Mouse (Mus musculus): Measurements from ENCODE around the gene Etv4. TPM values are rescaled to one million over a fixed set of nuclear protein-coding genes. Genes with fewer than 3 reads are reported as not detected.
A peak's percentile ranks its signal among the peaks of the same experiment; 100 is the strongest.

Etv4 gene
- polyA plus RNA-seq, 1 experiment = 1.9 TPM

DNA sequence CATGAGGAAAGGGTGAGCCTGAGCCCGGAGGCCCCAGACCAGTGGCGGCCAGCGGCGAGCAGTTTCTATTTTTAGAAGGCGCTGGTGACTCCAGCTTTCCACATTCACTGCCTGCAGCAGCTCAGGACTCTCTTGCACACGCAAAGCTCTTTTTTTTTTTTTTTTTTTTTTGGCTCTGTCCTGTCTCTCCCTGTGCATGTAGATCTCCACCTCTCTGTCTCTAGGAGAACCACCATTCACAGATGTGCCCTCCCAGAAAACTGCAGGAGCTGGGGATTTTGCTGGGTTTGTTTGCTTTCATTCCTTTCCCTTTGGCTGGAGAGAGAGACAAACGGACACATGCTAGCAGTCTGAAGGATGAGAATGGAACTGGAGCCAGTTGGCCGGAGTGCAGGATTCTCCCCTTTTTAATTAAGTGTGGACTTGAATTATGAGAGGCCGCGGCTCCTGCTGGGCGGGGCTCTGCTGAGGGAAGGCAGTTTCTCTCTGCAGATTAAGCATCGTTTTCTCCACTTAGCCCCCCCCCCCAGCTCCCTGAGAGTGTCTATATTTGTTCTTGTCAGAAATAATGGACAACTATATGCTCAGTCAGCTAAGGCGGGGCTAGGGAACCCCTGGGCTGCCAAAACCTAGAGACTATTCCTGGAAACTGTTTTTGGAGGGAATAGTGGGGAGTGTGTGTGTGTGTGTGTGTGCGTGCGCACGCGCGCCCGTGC, 5.8 kb upstream of the Etv4 start:
- H3K27ac ChIP-seq (ENCODE audit: control insufficient read depth, insufficient read depth, low read length) = no peak overlapping the region
- WGBS = 53% methylated on average over 19 of the region's 19 CpGs
- no peak for DNase-seq
- H3K4me3 ChIP-seq (ENCODE audit: control insufficient read depth, insufficient read depth, low read length) = no peak overlapping the region
- no peaks in the 10 kb centered on the region for H3K4me1 ChIP-seq (replicated peaks; ENCODE audit: control insufficient read depth, insufficient read depth, low read length)
- peaks cover 8% of the 10 kb centered on the region for H3K27me3 ChIP-seq (ENCODE audit: control insufficient read depth, insufficient read depth, low read length)
- TF ChIP-seq POLR2A (IDR thresholded peaks at IDR 0.05; ENCODE audit: control insufficient read depth, extremely low read depth, insufficient read depth, low read length, poor library complexity) (no peak), CTCF (IDR thresholded peaks at IDR 0.05; ENCODE audit: borderline replicate concordance, control insufficient read depth, extremely low read depth, insufficient read depth, low read length, poor library complexity) (no peak)
- H3K36me3 ChIP-seq (ENCODE audit: control insufficient read depth, insufficient read depth, low read length) = no peaks in the 10 kb centered on the region

DNA sequence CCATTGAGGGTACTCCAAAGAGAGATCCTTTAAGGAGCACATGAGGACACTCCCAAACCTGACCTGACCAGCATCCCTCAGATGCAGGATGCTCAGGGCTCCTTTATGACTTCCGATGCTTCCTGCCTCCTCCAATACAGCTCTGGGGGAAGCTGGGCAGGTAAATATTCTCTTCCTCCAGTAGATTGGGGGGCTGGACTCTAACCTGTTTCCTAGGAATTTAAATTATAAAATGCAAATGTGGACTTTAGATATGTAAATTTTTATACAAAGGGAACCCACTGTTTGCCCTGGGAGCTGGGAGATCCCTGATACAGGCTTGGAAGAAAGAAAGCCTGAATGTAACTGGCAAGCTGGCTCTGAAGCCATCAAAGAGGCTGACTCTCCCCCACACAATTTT, 2.3 kb upstream of the Etv4 start:
- no peak overlapping the region for H3K4me3 ChIP-seq (ENCODE audit: control insufficient read depth, insufficient read depth, low read length)
- peaks cover 8% of the 10 kb centered on the region for H3K4me1 ChIP-seq (replicated peaks; ENCODE audit: control insufficient read depth, insufficient read depth, low read length)
- H3K27ac ChIP-seq (ENCODE audit: control insufficient read depth, insufficient read depth, low read length) = no peak overlapping the region
- TF ChIP-seq CTCF (IDR thresholded peaks at IDR 0.05; ENCODE audit: borderline replicate concordance, control insufficient read depth, extremely low read depth, insufficient read depth, low read length, poor library complexity) (no peak), POLR2A (IDR thresholded peaks at IDR 0.05; ENCODE audit: control insufficient read depth, extremely low read depth, insufficient read depth, low read length, poor library complexity) (no peak)
- H3K27me3 ChIP-seq (ENCODE audit: control insufficient read depth, insufficient read depth, low read length) = peaks cover 18% of the 10 kb centered on the region
- 89% methylated on average over 1 of the region's 1 CpGs for whole genome bisulfite sequencing
- DNase-seq = no peak
- H3K36me3 ChIP-seq (ENCODE audit: control insufficient read depth, insufficient read depth, low read length) = no peaks in the 10 kb centered on the region

DNA sequence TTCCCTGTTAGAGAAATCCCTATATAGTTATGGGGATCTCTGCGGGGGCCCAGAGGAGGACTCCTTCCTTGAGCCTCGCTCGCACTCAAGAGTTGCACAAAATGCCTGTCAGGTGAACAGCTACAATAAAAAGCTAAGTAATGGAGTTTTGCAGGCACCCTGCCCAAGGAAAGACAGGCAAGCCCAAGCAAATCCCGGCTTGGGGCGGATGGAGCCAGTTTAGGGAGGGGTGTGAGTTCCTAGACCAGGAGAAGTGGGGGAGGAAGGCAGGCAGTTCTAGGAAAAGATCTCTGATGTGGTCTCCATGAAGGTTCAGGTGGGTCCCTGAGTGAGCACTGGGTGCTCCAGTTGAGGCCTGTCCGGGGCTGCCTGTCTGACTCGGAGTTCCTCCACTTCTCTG, 1.5 kb upstream of the Etv4 start:
- H3K4me1 ChIP-seq (replicated peaks; ENCODE audit: control insufficient read depth, insufficient read depth, low read length) = peaks cover 8% of the 10 kb centered on the region
- no peaks in the 10 kb centered on the region for H3K36me3 ChIP-seq (ENCODE audit: control insufficient read depth, insufficient read depth, low read length)
- no peak overlapping the region for H3K4me3 ChIP-seq (ENCODE audit: control insufficient read depth, insufficient read depth, low read length)
- WGBS = 73% methylated on average over 7 of the region's 7 CpGs
- TF ChIP-seq POLR2A (IDR thresholded peaks at IDR 0.05; ENCODE audit: control insufficient read depth, extremely low read depth, insufficient read depth, low read length, poor library complexity) (no peak), CTCF (IDR thresholded peaks at IDR 0.05; ENCODE audit: borderline replicate concordance, control insufficient read depth, extremely low read depth, insufficient read depth, low read length, poor library complexity) (no peak)
- no peak for DNase-seq
- no peak overlapping the region for H3K27ac ChIP-seq (ENCODE audit: control insufficient read depth, insufficient read depth, low read length)
- peaks cover 18% of the 10 kb centered on the region for H3K27me3 ChIP-seq (ENCODE audit: control insufficient read depth, insufficient read depth, low read length)

DNA sequence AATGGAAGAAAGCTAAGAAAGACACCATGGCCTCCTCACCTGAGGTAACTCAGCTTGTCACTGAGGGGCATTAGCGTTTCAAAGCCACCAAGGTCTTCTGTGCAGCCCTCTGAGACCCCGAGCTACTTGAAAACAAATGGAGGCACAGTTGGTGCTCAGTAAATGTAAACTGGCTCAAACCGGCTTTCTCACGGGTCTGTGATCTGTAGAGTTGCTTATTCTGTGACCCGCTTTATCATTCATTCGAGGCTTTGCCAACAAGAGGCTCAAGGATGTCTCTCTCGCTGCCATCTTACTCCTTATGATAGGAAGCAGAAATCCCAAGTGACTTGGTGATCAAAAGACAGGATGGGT, 658 bp upstream of the Etv4 start:
- DNase-seq = no peak
- Histone ChIP-seq H3K27ac (ENCODE audit: control insufficient read depth, insufficient read depth, low read length) (no peak overlapping the region), H3K4me1 (replicated peaks; ENCODE audit: control insufficient read depth, insufficient read depth, low read length) (peaks cover 8% of the 10 kb centered on the region), H3K4me3 (ENCODE audit: control insufficient read depth, insufficient read depth, low read length) (no peak overlapping the region), H3K27me3 (ENCODE audit: control insufficient read depth, insufficient read depth, low read length) (peaks cover 18% of the 10 kb centered on the region), H3K36me3 (ENCODE audit: control insufficient read depth, insufficient read depth, low read length) (no peaks in the 10 kb centered on the region)
- WGBS = 26% methylated on average over 7 of the region's 7 CpGs
- no peak for TF ChIP-seq POLR2A (IDR thresholded peaks at IDR 0.05; ENCODE audit: control insufficient read depth, extremely low read depth, insufficient read depth, low read length, poor library complexity)
- no peak for TF ChIP-seq CTCF (IDR thresholded peaks at IDR 0.05; ENCODE audit: borderline replicate concordance, control insufficient read depth, extremely low read depth, insufficient read depth, low read length, poor library complexity)

DNA sequence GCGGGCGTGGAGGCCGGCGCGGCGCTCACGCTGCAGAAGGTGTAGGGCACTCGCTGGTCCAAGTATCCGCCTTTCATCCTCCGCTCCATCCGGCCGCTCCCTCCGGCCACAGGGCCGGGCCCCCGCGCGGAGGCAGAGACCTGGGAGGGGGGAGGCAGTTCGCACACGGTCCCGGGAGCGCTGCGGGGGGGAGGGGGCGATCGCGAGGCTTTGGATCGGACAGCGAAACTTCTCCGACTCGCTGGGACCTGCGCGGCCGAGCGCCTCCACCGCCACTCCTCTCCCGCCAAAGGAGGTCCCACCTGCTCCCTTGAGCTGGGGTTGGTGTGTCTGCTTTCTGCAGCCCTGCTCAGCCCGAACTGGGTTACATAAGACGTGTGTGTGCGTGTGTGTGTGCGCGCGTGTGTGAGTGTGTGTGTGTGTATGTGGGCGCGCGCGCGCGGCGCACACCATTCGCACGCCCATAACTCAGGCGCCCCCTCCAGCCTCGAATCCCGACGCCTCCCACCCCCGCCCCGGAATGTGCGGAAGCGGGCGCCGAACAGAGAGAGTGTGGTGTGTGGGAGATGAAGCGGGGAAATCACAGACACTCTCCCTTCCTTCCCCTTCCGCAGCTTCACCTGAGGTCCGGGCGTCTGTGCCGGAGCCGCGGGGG, 556 bp downstream of the Etv4 start:
- peak overlapping the region; percentile 43 for H3K4me3 ChIP-seq (ENCODE audit: control insufficient read depth, insufficient read depth, low read length)
- DNase-seq = peak; percentile 10
- peaks cover 8% of the 10 kb centered on the region for H3K4me1 ChIP-seq (replicated peaks; ENCODE audit: control insufficient read depth, insufficient read depth, low read length)
- no peak overlapping the region for H3K27ac ChIP-seq (ENCODE audit: control insufficient read depth, insufficient read depth, low read length)
- TF ChIP-seq POLR2A (IDR thresholded peaks at IDR 0.05; ENCODE audit: control insufficient read depth, extremely low read depth, insufficient read depth, low read length, poor library complexity) (no peak), CTCF (IDR thresholded peaks at IDR 0.05; ENCODE audit: borderline replicate concordance, control insufficient read depth, extremely low read depth, insufficient read depth, low read length, poor library complexity) (no peak)
- WGBS = 2% methylated on average over 62 of the region's 67 CpGs
- peaks cover 18% of the 10 kb centered on the region for H3K27me3 ChIP-seq (ENCODE audit: control insufficient read depth, insufficient read depth, low read length)
- no peaks in the 10 kb centered on the region for H3K36me3 ChIP-seq (ENCODE audit: control insufficient read depth, insufficient read depth, low read length)

DNA sequence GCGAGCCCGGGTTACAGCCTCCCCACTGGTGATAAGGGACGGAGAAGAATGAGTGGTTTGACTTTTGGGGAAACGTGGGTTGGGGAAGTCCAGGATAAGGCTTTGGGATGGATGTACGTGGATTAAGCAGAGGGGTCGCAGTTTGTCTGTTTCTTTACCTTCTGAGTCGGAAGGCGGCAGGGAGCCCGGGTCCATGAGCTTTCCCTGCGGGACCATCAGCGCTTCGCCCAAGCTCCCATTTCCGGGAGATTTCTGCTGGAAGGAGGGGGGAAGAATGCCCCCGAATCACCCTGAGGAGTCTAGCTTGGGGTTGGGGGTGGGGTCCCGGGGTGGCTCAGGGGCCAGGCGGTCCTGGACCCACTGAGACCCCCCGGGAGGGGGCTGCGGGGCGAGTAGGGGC, 1.1 kb downstream of the Etv4 start:
- no peak for TF ChIP-seq POLR2A (IDR thresholded peaks at IDR 0.05; ENCODE audit: control insufficient read depth, extremely low read depth, insufficient read depth, low read length, poor library complexity)
- no peak for TF ChIP-seq CTCF (IDR thresholded peaks at IDR 0.05; ENCODE audit: borderline replicate concordance, control insufficient read depth, extremely low read depth, insufficient read depth, low read length, poor library complexity)
- DNase-seq = no peak
- Histone ChIP-seq H3K4me3 (ENCODE audit: control insufficient read depth, insufficient read depth, low read length) (no peak overlapping the region), H3K27me3 (ENCODE audit: control insufficient read depth, insufficient read depth, low read length) (peaks cover 18% of the 10 kb centered on the region), H3K4me1 (replicated peaks; ENCODE audit: control insufficient read depth, insufficient read depth, low read length) (peaks cover 8% of the 10 kb centered on the region), H3K36me3 (ENCODE audit: control insufficient read depth, insufficient read depth, low read length) (no peaks in the 10 kb centered on the region), H3K27ac (ENCODE audit: control insufficient read depth, insufficient read depth, low read length) (no peak overlapping the region)
- 12% methylated on average over 19 of the region's 19 CpGs for WGBS

All from thymus, adult 2 months (tissue).